Mouse (Mus musculus): ENCODE data around the gene Asb11. TPM values are rescaled to one million over a fixed set of nuclear protein-coding genes. Genes with fewer than 3 reads are reported as not detected.

The Asb11 gene
- polyA plus RNA-seq, 1 experiment = not detected

GRCm38 (mm10) chrX:164445601-164446000 is 8.8 kb downstream of the Asb11 start:
- H3K36me3 ChIP-seq (ENCODE audit: control insufficient read depth, insufficient read depth) = no peaks in the 10 kb centered on the region
- H3ac ChIP-seq (ENCODE audit: control insufficient read depth, insufficient read length, low read depth) = no peak overlapping the region
- no peak overlapping the region for H3K4me3 ChIP-seq (ENCODE audit: insufficient read depth, poor library complexity, severe bottlenecking)
- TF ChIP-seq CEBPB (IDR thresholded peaks at IDR 0.05; ENCODE audit: low read depth) (no peak), USF1 (IDR thresholded peaks at IDR 0.05; ENCODE audit: low read depth) (no peak), CTCF (IDR thresholded peaks at IDR 0.05; ENCODE audit: control insufficient read depth, insufficient read depth, insufficient read length) (no peak), FOSL1 (IDR thresholded peaks at IDR 0.05; ENCODE audit: insufficient read depth, low read length, poor library complexity, severe bottlenecking) (no peak), MYOG (IDR thresholded peaks at IDR 0.05; ENCODE audit: control insufficient read depth, extremely low read depth, insufficient read length) (no peak), MYOD1 (IDR thresholded peaks at IDR 0.05; ENCODE audit: control insufficient read depth, insufficient read length, low read depth) (no peak)
- H3K27me3 ChIP-seq (ENCODE audit: control insufficient read depth, insufficient read depth, insufficient read length) = no peaks in the 10 kb centered on the region
- no peaks in the 10 kb centered on the region for H3K79me2 ChIP-seq (ENCODE audit: control insufficient read depth, insufficient read depth)
- no peaks in the 10 kb centered on the region for H3K79me3 ChIP-seq (ENCODE audit: low read depth)

GRCm38 (mm10) chrX:164446106-164446551 is 9.3 kb downstream of the Asb11 start:
- no peak for TF ChIP-seq MYOG (IDR thresholded peaks at IDR 0.05; ENCODE audit: control insufficient read depth, extremely low read depth, insufficient read length)
- TF ChIP-seq MYOD1 (IDR thresholded peaks at IDR 0.05; ENCODE audit: control insufficient read depth, insufficient read length, low read depth) = no peak
- TF ChIP-seq USF1 (IDR thresholded peaks at IDR 0.05; ENCODE audit: low read depth) = no peak
- TF ChIP-seq FOSL1 (IDR thresholded peaks at IDR 0.05; ENCODE audit: insufficient read depth, low read length, poor library complexity, severe bottlenecking) = no peak
- no peak for TF ChIP-seq CTCF (IDR thresholded peaks at IDR 0.05; ENCODE audit: control insufficient read depth, insufficient read depth, insufficient read length)
- no peak for TF ChIP-seq CEBPB (IDR thresholded peaks at IDR 0.05; ENCODE audit: low read depth)
- TF ChIP-seq MAX (IDR thresholded peaks at IDR 0.05) = no peak
- H3K27me3 ChIP-seq (ENCODE audit: control insufficient read depth, insufficient read depth, insufficient read length) = no peaks in the 10 kb centered on the region
- H3K4me3 ChIP-seq (ENCODE audit: insufficient read depth, poor library complexity, severe bottlenecking) = no peak overlapping the region

GRCm38 (mm10) chrX:164446835-164447681 is 10.3 kb downstream of the Asb11 start:
- H3K79me3 ChIP-seq (ENCODE audit: low read depth) = no peaks in the 10 kb centered on the region
- H3ac ChIP-seq (ENCODE audit: control insufficient read depth, insufficient read length, low read depth) = no peak overlapping the region
- no peaks in the 10 kb centered on the region for H3K79me2 ChIP-seq (ENCODE audit: control insufficient read depth, insufficient read depth)
- no peaks in the 10 kb centered on the region for H3K36me3 ChIP-seq (ENCODE audit: control insufficient read depth, insufficient read depth)
- no peaks in the 10 kb centered on the region for H3K27me3 ChIP-seq (ENCODE audit: control insufficient read depth, insufficient read depth, insufficient read length)
- TF ChIP-seq FOSL1 (IDR thresholded peaks at IDR 0.05; ENCODE audit: insufficient read depth, low read length, poor library complexity, severe bottlenecking) (no peak), CEBPB (IDR thresholded peaks at IDR 0.05; ENCODE audit: low read depth) (no peak), MYOG (IDR thresholded peaks at IDR 0.05; ENCODE audit: control insufficient read depth, extremely low read depth, insufficient read length) (no peak), CTCF (IDR thresholded peaks at IDR 0.05; ENCODE audit: control insufficient read depth, insufficient read depth, insufficient read length) (no peak), MAX (IDR thresholded peaks at IDR 0.05) (no peak), USF1 (IDR thresholded peaks at IDR 0.05; ENCODE audit: low read depth) (no peak), MYOD1 (IDR thresholded peaks at IDR 0.05; ENCODE audit: control insufficient read depth, insufficient read length, low read depth) (no peak)
- H3K4me3 ChIP-seq (ENCODE audit: insufficient read depth, poor library complexity, severe bottlenecking) = no peak overlapping the region

More at GRCm38 (mm10) chrX:164446106-164446551, 9.3 kb downstream of the Asb11 start:
- Histone ChIP-seq H3K36me3 (ENCODE audit: control insufficient read depth, insufficient read depth) (no peaks in the 10 kb centered on the region), H3K79me3 (ENCODE audit: low read depth) (no peaks in the 10 kb centered on the region), H3ac (ENCODE audit: control insufficient read depth, insufficient read length, low read depth) (no peak overlapping the region), H3K79me2 (ENCODE audit: control insufficient read depth, insufficient read depth) (no peaks in the 10 kb centered on the region)

- Histone ChIP-seq H3K79me3 (ENCODE audit: low read depth) (no peaks in the 10 kb centered on the region), H3ac (ENCODE audit: control insufficient read depth, insufficient read length, low read depth) (no peak overlapping the region), H3K36me3 (ENCODE audit: control insufficient read depth, insufficient read depth) (no peaks in the 10 kb centered on the region), H3K27me3 (ENCODE audit: control insufficient read depth, insufficient read depth, insufficient read length) (no peaks in the 10 kb centered on the region), H3K79me2 (ENCODE audit: control insufficient read depth, insufficient read depth) (no peaks in the 10 kb centered on the region), H3K4me3 (ENCODE audit: insufficient read depth, poor library complexity, severe bottlenecking) (no peak overlapping the region)
- TF ChIP-seq FOSL1 (IDR thresholded peaks at IDR 0.05; ENCODE audit: insufficient read depth, low read length, poor library complexity, severe bottlenecking) (no peak), MAX (IDR thresholded peaks at IDR 0.05) (no peak)
Observed at GRCm38 (mm10) chrX:164447682-164448071, 10.9 kb downstream of the Asb11 start.

GRCm38 (mm10) chrX:164449201-164449600 is 12.4 kb downstream of the Asb11 start:
- Histone ChIP-seq H3K79me2 (ENCODE audit: control insufficient read depth, insufficient read depth) (no peaks in the 10 kb centered on the region), H3K27me3 (ENCODE audit: control insufficient read depth, insufficient read depth, insufficient read length) (no peaks in the 10 kb centered on the region), H3K4me3 (ENCODE audit: insufficient read depth, poor library complexity, severe bottlenecking) (no peak overlapping the region), H3ac (ENCODE audit: control insufficient read depth, insufficient read length, low read depth) (no peak overlapping the region), H3K79me3 (ENCODE audit: low read depth) (no peaks in the 10 kb centered on the region), H3K36me3 (ENCODE audit: control insufficient read depth, insufficient read depth) (no peaks in the 10 kb centered on the region)
- no peak for TF ChIP-seq MYOD1 (IDR thresholded peaks at IDR 0.05; ENCODE audit: control insufficient read depth, insufficient read length, low read depth)
- no peak for TF ChIP-seq CEBPB (IDR thresholded peaks at IDR 0.05; ENCODE audit: low read depth)
- no peak for TF ChIP-seq CTCF (IDR thresholded peaks at IDR 0.05; ENCODE audit: control insufficient read depth, insufficient read depth, insufficient read length)
- TF ChIP-seq USF1 (IDR thresholded peaks at IDR 0.05; ENCODE audit: low read depth) = no peak
- no peak for TF ChIP-seq MYOG (IDR thresholded peaks at IDR 0.05; ENCODE audit: control insufficient read depth, extremely low read depth, insufficient read length)
- no peak for TF ChIP-seq MAX (IDR thresholded peaks at IDR 0.05)
- TF ChIP-seq FOSL1 (IDR thresholded peaks at IDR 0.05; ENCODE audit: insufficient read depth, low read length, poor library complexity, severe bottlenecking) = no peak

All from C2C12 (cell line).